Mouse (Mus musculus): ENCODE measurements at regions not wholly inside any gene's neighbourhood (a gene's known extent, or its start where the extent isn't known, plus 50 kb on each side); places are given as distances from the start of the nearest gene placed in this dataset.

GRCm38 (mm10) chr13:15346866-15347265 lies 116.2 kb upstream of the Gli3 start:
- no peaks in the 10 kb centered on the region for H3K4me1 ChIP-seq (ENCODE audit: control insufficient read depth in 1 of 2, insufficient read depth in 2 of 2, low read length in 2 of 2)
- DNase-seq (ENCODE audit: low read depth, low spot score): no peak
- H3K27ac ChIP-seq (ENCODE audit: control insufficient read depth, low read depth, low read length): no peak overlapping the region
- no peaks in the 10 kb centered on the region for H3K27me3 ChIP-seq (ENCODE audit: control insufficient read depth in 1 of 2, insufficient read depth in 2 of 2, low read length in 2 of 2)
- no peaks in the 10 kb centered on the region for H3K9me3 ChIP-seq (replicated peaks; ENCODE audit: insufficient read depth, low read length)
- H3K4me3 ChIP-seq (ENCODE audit: control insufficient read depth in 1 of 2, insufficient read depth in 1 of 2, low read depth in 2 of 2, low read length in 2 of 2): no peak overlapping the region
- H3K36me3 ChIP-seq (ENCODE audit: control insufficient read depth in 1 of 2, insufficient read depth in 2 of 2, low read length in 2 of 2): no peaks in the 10 kb centered on the region
- no peak overlapping the region for H3K9ac ChIP-seq (ENCODE audit: control insufficient read depth, low read depth, low read length, poor library complexity, severe bottlenecking)
- H3K79me2 ChIP-seq (ENCODE audit: control insufficient read depth, insufficient read depth, low read length, poor library complexity): no peaks in the 10 kb centered on the region
- TF ChIP-seq MYC (IDR thresholded peaks at IDR 0.05; ENCODE audit: low read depth, low read length) (no peak), ZMIZ1 (IDR thresholded peaks at IDR 0.05; ENCODE audit: low read depth, low read length) (no peak), MAZ (IDR thresholded peaks at IDR 0.05; ENCODE audit: low read depth, low read length) (no peak), MAX (IDR thresholded peaks at IDR 0.05; ENCODE audit: low read length) (no peak), POLR2AphosphoS2 (IDR thresholded peaks at IDR 0.05; ENCODE audit: low read length) (no peak), ZKSCAN1 (IDR thresholded peaks at IDR 0.05; ENCODE audit: low read depth, low read length) (no peak), CTCF (IDR thresholded peaks at IDR 0.05 in 2 of 3, conservative IDR thresholded peaks at IDR 0.05 in 1 of 3; ENCODE audit: control insufficient read depth in 1 of 3, insufficient read depth in 1 of 3, low read depth in 2 of 3, low read length in 3 of 3, poor library complexity in 1 of 3, severe bottlenecking in 1 of 3) (no peak), RAD21 (IDR thresholded peaks at IDR 0.05; ENCODE audit: low read depth, low read length) (no peak), E2F4 (IDR thresholded peaks at IDR 0.05; ENCODE audit: borderline replicate concordance, low read depth, low read length) (no peak), SIN3A (IDR thresholded peaks at IDR 0.05; ENCODE audit: low read length) (no peak), TBP (IDR thresholded peaks at IDR 0.05; ENCODE audit: low read depth, low read length) (no peak)

- Histone ChIP-seq H3K36me3 (ENCODE audit: control insufficient read depth in 1 of 2, insufficient read depth in 2 of 2, low read length in 2 of 2) (no peaks in the 10 kb centered on the region), H3K27ac (ENCODE audit: control insufficient read depth, low read depth, low read length) (no peak overlapping the region), H3K4me1 (ENCODE audit: control insufficient read depth in 1 of 2, insufficient read depth in 2 of 2, low read length in 2 of 2) (no peaks in the 10 kb centered on the region), H3K79me2 (ENCODE audit: control insufficient read depth, insufficient read depth, low read length, poor library complexity) (no peaks in the 10 kb centered on the region), H3K9me3 (replicated peaks; ENCODE audit: insufficient read depth, low read length) (no peaks in the 10 kb centered on the region), H3K4me3 (ENCODE audit: control insufficient read depth in 1 of 2, insufficient read depth in 1 of 2, low read depth in 2 of 2, low read length in 2 of 2) (no peak overlapping the region), H3K27me3 (ENCODE audit: control insufficient read depth in 1 of 2, insufficient read depth in 2 of 2, low read length in 2 of 2) (no peaks in the 10 kb centered on the region), H3K9ac (ENCODE audit: control insufficient read depth, low read depth, low read length, poor library complexity, severe bottlenecking) (no peak overlapping the region)
- no peak for TF ChIP-seq TCF12 (IDR thresholded peaks at IDR 0.05; ENCODE audit: low read depth, low read length)
- no peak for TF ChIP-seq MAX (IDR thresholded peaks at IDR 0.05; ENCODE audit: low read length)
- no peak for TF ChIP-seq RAD21 (IDR thresholded peaks at IDR 0.05; ENCODE audit: low read depth, low read length)
- no peak for TF ChIP-seq USF2 (IDR thresholded peaks at IDR 0.05; ENCODE audit: borderline replicate concordance in 1 of 2, insufficient read depth in 1 of 2, low read depth in 1 of 2, low read length in 2 of 2)
- no peak for TF ChIP-seq NRF1 (IDR thresholded peaks at IDR 0.05; ENCODE audit: insufficient read depth, low read depth, low read length, poor library complexity, severe bottlenecking)
- TF ChIP-seq POLR2A (IDR thresholded peaks at IDR 0.05; ENCODE audit: control insufficient read depth in 1 of 2, insufficient read depth in 1 of 2, low read depth in 1 of 2, low read length in 2 of 2, poor library complexity in 1 of 2): no peak
- TF ChIP-seq MAFK (IDR thresholded peaks at IDR 0.05; ENCODE audit: borderline replicate concordance, low read depth, low read length): no peak
- TF ChIP-seq ZMIZ1 (IDR thresholded peaks at IDR 0.05; ENCODE audit: low read depth, low read length): no peak
- TF ChIP-seq MEF2A (IDR thresholded peaks at IDR 0.05; ENCODE audit: extremely low read depth, insufficient replicate concordance, low read depth, low read length, poor library complexity, severe bottlenecking): no peak
- no peak for DNase-seq (ENCODE audit: low read depth, low spot score)
These were observed 96.6 kb upstream of the Gli3 start for GRCm38 (mm10) chr13:15366437-15366836.

Measured in MEL (cell line).